Mouse (Mus musculus): ENCODE measurements around the gene Gm3417. TPM values are rescaled to one million over a fixed set of nuclear protein-coding genes. Genes with fewer than 3 reads are reported as not detected.
"Not testable (repeated sequence)": the region's sequence is repeated elsewhere in the genome, so short reads cannot be mapped to it uniquely, and the experiment has no call there.

Gm3417 gene
- polyA plus RNA-seq (2015; fragmentation: Nextera tagmentation; extraction: Ambion mirVana), result 0.96 and 1.4 TPM in 2 replicates

DNA sequence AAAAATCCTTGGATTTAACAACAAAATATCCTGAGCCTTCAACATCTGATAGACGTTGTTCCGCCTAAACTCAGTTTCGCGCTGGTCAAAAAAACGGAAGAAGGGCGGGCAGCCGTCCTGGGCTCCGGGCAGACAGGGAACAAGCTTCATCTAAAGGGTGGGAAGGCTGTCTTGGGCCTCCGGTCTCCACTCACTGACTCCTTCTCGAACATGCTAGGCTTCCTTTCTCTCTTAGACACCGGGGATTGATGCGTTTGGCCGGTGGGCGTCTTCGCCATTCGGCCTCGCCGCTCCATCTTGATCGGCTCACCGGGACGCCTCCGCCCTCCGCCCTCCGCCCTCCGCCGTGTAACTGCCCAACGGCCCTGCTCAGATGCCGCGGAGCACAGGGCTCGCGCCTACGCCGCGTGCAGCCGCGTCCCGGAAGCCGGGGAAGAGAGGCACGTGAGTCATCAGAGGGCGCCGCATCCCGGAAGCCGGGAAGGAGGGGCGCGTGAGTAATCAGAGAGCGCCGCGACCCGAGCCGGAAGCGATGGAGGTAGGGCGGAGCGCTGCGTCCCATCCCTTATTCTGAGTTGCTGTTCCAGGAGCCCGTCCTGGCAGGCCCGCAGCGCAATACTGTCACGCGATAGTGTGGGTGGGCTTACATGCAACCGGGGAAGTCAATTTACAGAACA, at the start of gene Gm3417, which contains the start of gene 9030025P20Rik:
Gene Gm3417, minus strand, starts transcription at position 429 of the 677 bp plus-strand sequence.
Gene 9030025P20Rik, plus strand, starts transcription at position 107 of the 677 bp plus-strand sequence.
- peak; percentile 99 for ATAC-seq
- not testable (repeated sequence) for H3K36me3 ChIP-seq; H3K4me1 ChIP-seq (replicated peaks); H3K27ac ChIP-seq; H3K9me3 ChIP-seq; H3K9ac ChIP-seq (replicated peaks); H3K27me3 ChIP-seq
- peak within 1 kb of the TSS; percentile 36 for H3K4me2 ChIP-seq (replicated peaks)
- H3K4me3 ChIP-seq (replicated peaks), result peak within 1 kb of the TSS; percentile 20; the same call in 1 of the 2 replicates
- WGBS, result no CpG with 5 or more reads among the region's 60 CpGs

DNA sequence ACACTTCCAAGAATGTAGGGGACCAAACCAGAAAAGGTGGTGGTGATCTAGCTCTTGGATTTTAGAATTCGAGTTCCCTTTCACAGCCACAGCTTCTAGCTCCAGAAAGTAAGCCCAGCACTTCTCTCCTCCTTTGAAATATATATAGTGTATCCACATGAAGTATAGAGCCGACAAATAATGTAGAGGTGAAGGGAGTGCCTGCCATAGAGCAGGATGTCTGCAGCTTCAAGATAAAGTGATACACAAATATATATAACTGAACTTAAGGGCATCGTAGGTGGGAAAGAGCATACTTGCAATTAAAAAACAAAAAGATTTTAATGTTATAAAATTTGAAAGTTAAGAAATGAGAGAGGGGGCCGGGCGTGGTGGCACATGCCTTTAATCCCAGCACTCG, 46.9 kb upstream of the Gm3417 start:
- not testable (repeated sequence) for H3K36me3 ChIP-seq; H3K4me2 ChIP-seq (replicated peaks); H3K27me3 ChIP-seq; ATAC-seq; H3K4me1 ChIP-seq (replicated peaks); H3K4me3 ChIP-seq (replicated peaks); H3K9ac ChIP-seq (replicated peaks); H3K9me3 ChIP-seq; H3K27ac ChIP-seq
- no CpG with 5 or more reads among the region's 6 CpGs for WGBS

DNA sequence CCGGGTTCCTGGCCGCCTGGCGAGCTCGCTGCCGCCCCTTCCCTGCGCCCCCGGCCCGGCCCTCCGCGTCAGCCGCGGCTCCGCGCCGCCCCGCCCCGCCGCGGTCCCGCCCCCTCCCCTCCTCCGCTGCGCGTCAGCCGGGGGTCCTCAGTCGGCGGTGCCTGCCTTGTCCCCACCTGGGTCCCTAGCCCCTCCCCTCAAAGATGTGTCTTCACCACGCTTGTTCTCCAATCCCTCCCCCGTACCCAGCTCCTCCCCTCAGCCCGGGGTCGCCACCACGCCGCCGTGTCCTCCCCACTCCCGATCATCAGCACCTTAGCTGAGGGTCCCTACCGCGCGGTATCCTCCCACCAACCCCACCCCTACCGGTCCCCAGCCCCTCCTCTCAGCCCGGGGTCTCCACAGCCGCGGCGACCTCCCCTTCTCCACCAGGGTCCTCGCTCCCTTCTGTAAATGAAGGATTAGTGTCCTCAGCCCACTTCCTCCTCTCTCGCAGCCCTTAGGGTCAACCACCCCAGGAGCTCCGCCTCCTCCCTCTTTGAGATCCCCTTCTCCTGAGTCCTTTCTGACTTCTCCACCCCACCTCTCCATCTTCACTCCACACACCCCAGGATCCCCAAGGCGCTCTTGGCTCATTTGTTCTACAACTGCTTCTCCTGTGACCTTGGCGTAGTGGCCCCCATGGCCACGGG, 46.1 kb upstream of the Gm3417 start:
- no CpG with 5 or more reads among the region's 48 CpGs for WGBS
- H3K4me1 ChIP-seq (replicated peaks); H3K9ac ChIP-seq (replicated peaks); H3K4me3 ChIP-seq (replicated peaks); H3K27me3 ChIP-seq; H3K36me3 ChIP-seq; H3K27ac ChIP-seq; H3K4me2 ChIP-seq (replicated peaks); H3K9me3 ChIP-seq: not testable (repeated sequence)
- peak; percentile 93 for ATAC-seq

DNA sequence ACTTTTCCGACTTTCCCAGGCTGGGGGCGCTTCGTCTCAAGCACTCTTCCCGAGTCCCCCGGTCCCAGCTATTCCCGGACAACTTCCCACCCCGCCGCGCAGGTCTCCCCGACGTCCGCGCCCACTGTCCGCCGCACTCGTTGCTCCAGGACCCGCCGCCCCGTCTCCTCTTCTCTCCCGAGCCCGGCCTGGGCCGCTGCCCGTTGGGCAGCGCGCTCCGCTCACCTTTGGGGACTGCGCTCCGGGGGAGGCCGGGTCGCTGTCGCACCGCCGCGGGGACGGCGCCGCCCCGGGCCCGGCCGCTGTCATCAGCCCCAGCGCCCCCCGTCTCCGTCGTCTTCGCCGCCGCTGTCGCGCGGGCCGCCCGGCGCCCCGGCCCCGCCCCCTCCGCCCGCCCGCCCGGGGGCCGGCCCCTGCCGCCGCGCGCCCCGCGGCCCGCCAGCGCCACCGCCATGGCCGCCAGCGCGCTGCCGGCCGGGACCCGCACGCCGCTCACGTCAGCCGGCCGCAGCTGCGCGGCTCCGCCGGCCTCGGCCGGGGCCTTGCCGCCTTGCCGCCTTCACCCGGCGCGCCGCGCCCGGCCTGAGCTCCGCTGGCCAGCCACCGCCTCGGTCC, 45.4 kb upstream of the Gm3417 start:
- H3K27ac ChIP-seq; H3K4me3 ChIP-seq (replicated peaks); H3K4me1 ChIP-seq (replicated peaks); H3K9ac ChIP-seq (replicated peaks); H3K4me2 ChIP-seq (replicated peaks); H3K27me3 ChIP-seq; H3K9me3 ChIP-seq; H3K36me3 ChIP-seq: not testable (repeated sequence)
- WGBS, result no CpG with 5 or more reads among the region's 97 CpGs
- peak; percentile 80 for ATAC-seq

DNA sequence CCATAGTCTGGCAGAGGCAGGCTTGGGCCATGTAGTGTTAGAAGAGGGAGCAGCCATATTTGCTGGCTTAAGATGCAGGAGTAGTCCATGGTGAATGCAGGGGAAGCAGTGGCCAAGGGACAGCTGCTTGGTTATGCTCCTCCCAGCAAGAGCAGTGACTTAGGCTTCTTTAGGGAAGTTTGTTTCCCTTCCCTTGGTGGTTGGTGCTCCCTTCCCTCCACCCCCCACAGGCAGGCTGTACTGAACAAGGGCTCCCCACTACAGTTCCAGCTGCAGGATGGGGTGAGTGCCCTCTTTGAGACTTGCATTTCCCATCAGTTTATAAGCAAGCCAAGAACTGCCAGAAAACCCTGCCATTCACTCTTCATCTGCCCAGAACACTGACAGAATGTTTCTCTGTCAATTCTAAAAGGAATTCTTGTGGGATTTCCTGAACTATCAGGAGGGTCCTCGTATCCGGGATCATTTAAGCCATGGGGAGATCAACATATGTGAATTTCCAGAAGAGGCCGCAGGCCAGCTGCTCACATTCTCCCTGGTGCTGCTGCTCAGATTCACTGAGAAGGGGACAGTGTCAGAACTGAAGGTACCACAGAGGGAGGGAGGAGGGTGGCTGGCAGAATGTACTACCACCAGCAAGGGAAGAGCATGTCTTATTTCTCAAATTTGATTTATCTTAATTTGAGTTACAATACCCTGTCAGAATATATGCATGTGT, 43.1 kb upstream of the Gm3417 start:
- not testable (repeated sequence) for H3K27ac ChIP-seq; H3K4me1 ChIP-seq (replicated peaks); H3K36me3 ChIP-seq; H3K4me3 ChIP-seq (replicated peaks); H3K4me2 ChIP-seq (replicated peaks); H3K27me3 ChIP-seq; H3K9me3 ChIP-seq; ATAC-seq; H3K9ac ChIP-seq (replicated peaks)
- WGBS, result 73% methylated on average over 3 of the region's 3 CpGs

DNA sequence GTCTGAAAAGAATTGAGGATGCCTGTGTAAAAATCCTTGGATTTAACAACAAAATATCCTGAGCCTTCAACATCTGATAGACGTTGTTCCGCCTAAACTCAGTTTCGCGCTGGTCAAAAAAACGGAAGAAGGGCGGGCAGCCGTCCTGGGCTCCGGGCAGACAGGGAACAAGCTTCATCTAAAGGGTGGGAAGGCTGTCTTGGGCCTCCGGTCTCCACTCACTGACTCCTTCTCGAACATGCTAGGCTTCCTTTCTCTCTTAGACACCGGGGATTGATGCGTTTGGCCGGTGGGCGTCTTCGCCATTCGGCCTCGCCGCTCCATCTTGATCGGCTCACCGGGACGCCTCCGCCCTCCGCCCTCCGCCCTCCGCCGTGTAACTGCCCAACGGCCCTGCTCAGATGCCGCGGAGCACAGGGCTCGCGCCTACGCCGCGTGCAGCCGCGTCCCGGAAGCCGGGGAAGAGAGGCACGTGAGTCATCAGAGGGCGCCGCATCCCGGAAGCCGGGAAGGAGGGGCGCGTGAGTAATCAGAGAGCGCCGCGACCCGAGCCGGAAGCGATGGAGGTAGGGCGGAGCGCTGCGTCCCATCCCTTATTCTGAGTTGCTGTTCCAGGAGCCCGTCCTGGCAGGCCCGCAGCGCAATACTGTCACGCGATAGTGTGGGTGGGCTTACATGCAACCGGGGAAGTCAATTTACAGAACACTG, 31.3 kb upstream of the Gm3417 start, which contains the start of gene Gm3435:
Gene Gm3435, plus strand, starts transcription at position 471 of the 708 bp plus-strand sequence.
- H3K4me3 ChIP-seq (replicated peaks); H3K27ac ChIP-seq; H3K4me2 ChIP-seq (replicated peaks); H3K27me3 ChIP-seq; H3K36me3 ChIP-seq; H3K4me1 ChIP-seq (replicated peaks); H3K9me3 ChIP-seq; H3K9ac ChIP-seq (replicated peaks): not testable (repeated sequence)
- peak; percentile 99 for ATAC-seq
- no CpG with 5 or more reads among the region's 60 CpGs for WGBS

DNA sequence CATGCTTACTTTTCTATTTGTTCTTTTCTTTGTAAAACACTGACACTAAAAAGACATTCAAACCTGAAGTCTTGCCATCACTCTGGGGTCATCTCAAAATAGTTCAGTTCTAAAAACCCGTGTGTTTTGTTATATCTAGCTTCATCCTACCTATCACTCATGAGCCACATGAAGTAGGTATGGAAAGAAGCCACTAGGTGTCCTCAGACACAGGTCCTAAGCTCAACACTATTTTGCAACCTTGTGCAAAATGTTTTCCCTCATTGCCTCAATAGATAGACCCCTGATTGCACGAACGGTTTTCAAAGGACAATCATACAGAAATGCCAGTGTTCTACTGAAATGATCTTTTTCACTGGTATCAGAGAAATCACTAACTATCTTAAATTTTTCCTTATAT, 30.5 kb upstream of the Gm3417 start:
- H3K9me3 ChIP-seq; ATAC-seq; H3K4me1 ChIP-seq (replicated peaks); H3K4me3 ChIP-seq (replicated peaks); H3K36me3 ChIP-seq; H3K27ac ChIP-seq; H3K4me2 ChIP-seq (replicated peaks); H3K27me3 ChIP-seq; H3K9ac ChIP-seq (replicated peaks): not testable (repeated sequence)
- no CpG with 5 or more reads among the region's 3 CpGs for WGBS

DNA sequence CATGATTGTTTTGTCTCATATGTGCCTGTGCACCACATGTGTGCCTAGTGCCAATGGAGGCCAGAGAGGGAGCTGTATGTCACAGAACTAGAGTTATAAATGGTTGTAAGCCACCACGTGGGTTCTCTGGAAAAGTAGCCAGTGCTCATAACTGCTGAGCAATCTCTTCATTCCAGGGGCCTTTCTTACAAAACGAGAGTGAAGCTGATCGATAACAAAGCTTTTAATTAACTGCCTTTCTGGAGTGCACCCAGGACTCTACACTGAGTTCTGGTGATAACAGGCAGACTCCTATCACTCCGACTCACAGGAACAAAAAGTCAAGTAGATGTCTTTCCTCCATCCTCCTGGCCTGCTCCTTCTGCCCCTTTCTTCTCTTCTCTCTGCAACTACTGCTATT, 21.5 kb upstream of the Gm3417 start:
- H3K36me3 ChIP-seq; H3K4me1 ChIP-seq (replicated peaks); H3K4me3 ChIP-seq (replicated peaks); H3K27me3 ChIP-seq; H3K9ac ChIP-seq (replicated peaks); H3K9me3 ChIP-seq; H3K4me2 ChIP-seq (replicated peaks); ATAC-seq; H3K27ac ChIP-seq: not testable (repeated sequence)
- no CpG with 5 or more reads among the region's 4 CpGs for WGBS

DNA sequence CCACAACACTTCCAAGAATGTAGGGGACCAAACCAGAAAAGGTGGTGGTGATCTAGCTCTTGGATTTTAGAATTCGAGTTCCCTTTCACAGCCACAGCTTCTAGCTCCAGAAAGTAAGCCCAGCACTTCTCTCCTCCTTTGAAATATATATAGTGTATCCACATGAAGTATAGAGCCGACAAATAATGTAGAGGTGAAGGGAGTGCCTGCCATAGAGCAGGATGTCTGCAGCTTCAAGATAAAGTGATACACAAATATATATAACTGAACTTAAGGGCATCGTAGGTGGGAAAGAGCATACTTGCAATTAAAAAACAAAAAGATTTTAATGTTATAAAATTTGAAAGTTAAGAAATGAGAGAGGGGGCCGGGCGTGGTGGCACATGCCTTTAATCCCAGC, 15.6 kb upstream of the Gm3417 start:
- H3K27me3 ChIP-seq; H3K4me1 ChIP-seq (replicated peaks); H3K36me3 ChIP-seq; H3K27ac ChIP-seq; ATAC-seq; H3K9ac ChIP-seq (replicated peaks); H3K9me3 ChIP-seq; H3K4me3 ChIP-seq (replicated peaks); H3K4me2 ChIP-seq (replicated peaks): not testable (repeated sequence)
- WGBS, result no CpG with 5 or more reads among the region's 5 CpGs

DNA sequence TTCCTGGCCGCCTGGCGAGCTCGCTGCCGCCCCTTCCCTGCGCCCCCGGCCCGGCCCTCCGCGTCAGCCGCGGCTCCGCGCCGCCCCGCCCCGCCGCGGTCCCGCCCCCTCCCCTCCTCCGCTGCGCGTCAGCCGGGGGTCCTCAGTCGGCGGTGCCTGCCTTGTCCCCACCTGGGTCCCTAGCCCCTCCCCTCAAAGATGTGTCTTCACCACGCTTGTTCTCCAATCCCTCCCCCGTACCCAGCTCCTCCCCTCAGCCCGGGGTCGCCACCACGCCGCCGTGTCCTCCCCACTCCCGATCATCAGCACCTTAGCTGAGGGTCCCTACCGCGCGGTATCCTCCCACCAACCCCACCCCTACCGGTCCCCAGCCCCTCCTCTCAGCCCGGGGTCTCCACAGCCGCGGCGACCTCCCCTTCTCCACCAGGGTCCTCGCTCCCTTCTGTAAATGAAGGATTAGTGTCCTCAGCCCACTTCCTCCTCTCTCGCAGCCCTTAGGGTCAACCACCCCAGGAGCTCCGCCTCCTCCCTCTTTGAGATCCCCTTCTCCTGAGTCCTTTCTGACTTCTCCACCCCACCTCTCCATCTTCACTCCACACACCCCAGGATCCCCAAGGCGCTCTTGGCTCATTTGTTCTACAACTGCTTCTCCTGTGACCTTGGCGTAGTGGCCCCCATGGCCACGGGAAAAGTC, 14.7 kb upstream of the Gm3417 start:
- H3K4me2 ChIP-seq (replicated peaks); H3K27ac ChIP-seq; H3K9me3 ChIP-seq; H3K4me3 ChIP-seq (replicated peaks); H3K9ac ChIP-seq (replicated peaks); H3K36me3 ChIP-seq; H3K27me3 ChIP-seq; H3K4me1 ChIP-seq (replicated peaks): not testable (repeated sequence)
- WGBS, result no CpG with 5 or more reads among the region's 47 CpGs
- peak; percentile 93 for ATAC-seq

DNA sequence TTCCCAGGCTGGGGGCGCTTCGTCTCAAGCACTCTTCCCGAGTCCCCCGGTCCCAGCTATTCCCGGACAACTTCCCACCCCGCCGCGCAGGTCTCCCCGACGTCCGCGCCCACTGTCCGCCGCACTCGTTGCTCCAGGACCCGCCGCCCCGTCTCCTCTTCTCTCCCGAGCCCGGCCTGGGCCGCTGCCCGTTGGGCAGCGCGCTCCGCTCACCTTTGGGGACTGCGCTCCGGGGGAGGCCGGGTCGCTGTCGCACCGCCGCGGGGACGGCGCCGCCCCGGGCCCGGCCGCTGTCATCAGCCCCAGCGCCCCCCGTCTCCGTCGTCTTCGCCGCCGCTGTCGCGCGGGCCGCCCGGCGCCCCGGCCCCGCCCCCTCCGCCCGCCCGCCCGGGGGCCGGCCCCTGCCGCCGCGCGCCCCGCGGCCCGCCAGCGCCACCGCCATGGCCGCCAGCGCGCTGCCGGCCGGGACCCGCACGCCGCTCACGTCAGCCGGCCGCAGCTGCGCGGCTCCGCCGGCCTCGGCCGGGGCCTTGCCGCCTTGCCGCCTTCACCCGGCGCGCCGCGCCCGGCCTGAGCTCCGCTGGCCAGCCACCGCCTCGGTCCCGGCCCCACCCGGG, 14.0 kb upstream of the Gm3417 start:
- not testable (repeated sequence) for H3K9ac ChIP-seq (replicated peaks); H3K9me3 ChIP-seq; H3K4me1 ChIP-seq (replicated peaks); H3K4me2 ChIP-seq (replicated peaks); H3K27me3 ChIP-seq; H3K4me3 ChIP-seq (replicated peaks); H3K27ac ChIP-seq; H3K36me3 ChIP-seq
- no CpG with 5 or more reads among the region's 98 CpGs for WGBS
- peak; percentile 80 for ATAC-seq

Measured in midbrain, embryonic 13.5 days (tissue).